Mouse (Mus musculus) ES-E14 (cell line): ENCODE measurements around the gene Zrsr1. TPM values are rescaled to one million over a fixed set of nuclear protein-coding genes. Genes with fewer than 3 reads are reported as not detected.

Experiments
- DNase-seq: peaks from one replicate; pipeline ENCODE4 v3.0.0-alpha.2; 2013; ENCODE audit warnings: low read depth, low spot score
- H3K27ac ChIP-seq: 2 replicates; pipeline ENCODE4 v1.5.1; 2012; ENCODE audit warnings: low read depth, mild to moderate bottlenecking, low read length, moderate library complexity, mixed read lengths; ENCODE audit not compliant: poor library complexity, insufficient read depth, severe bottlenecking
- H3K36me3 ChIP-seq: 2 replicates; pipeline ENCODE4 v1.6.1; 2012; ENCODE audit warnings: mild to moderate bottlenecking, low read length, moderate library complexity, mixed read lengths; ENCODE audit not compliant: control insufficient read depth, poor library complexity, insufficient read depth, severe bottlenecking
- H3K4me1 ChIP-seq, 2 experiments: fragments of 150-350 bp in 1 of 2; sonication (generic) in 1 of 2; 2 replicates each; pipeline ENCODE4 v1.6.1; 2012; ENCODE audit warnings: low read length in 2 of 2, mild to moderate bottlenecking in 1 of 2, mixed read lengths in 1 of 2; ENCODE audit not compliant: control insufficient read depth in 2 of 2, insufficient read depth in 2 of 2, poor library complexity in 1 of 2
- H3K4me3 ChIP-seq, 2 experiments: fragments of 150-350 bp in 1 of 2; sonication (generic) in 1 of 2; 2 replicates each; pipeline ENCODE4 v1.5.1; 2012; ENCODE audit warnings: low read length in 2 of 2, low read depth in 1 of 2, mild to moderate bottlenecking in 1 of 2, mixed read lengths in 1 of 2; ENCODE audit not compliant: insufficient read depth in 1 of 2, poor library complexity in 1 of 2, severe bottlenecking in 1 of 2
- H3K9ac ChIP-seq: 2 replicates; pipeline ENCODE4 v1.6.1; 2012; ENCODE audit warnings: low read depth, mild to moderate bottlenecking, low read length, mixed read lengths; ENCODE audit not compliant: poor library complexity, insufficient read depth, severe bottlenecking
- H3K9me3 ChIP-seq: fragments of 150-350 bp; sonication (generic); 2 replicates; pipeline ENCODE4 v1.6.1; 2012; ENCODE audit warnings: low read depth, mild to moderate bottlenecking, low read length; ENCODE audit not compliant: control insufficient read depth, insufficient read depth
- CHD2 ChIP-seq: IDR thresholded peaks from 2 replicates; pipeline ENCODE4 v1.6.1; 2014; ENCODE audit warnings: mild to moderate bottlenecking, low read depth, low read length, inconsistent platforms
- HCFC1 ChIP-seq: IDR thresholded peaks from 2 replicates; pipeline ENCODE4 v1.6.1; 2012; ENCODE audit warnings: low read length, inconsistent platforms, borderline replicate concordance; ENCODE audit not compliant: insufficient read depth
- MAFK ChIP-seq: IDR thresholded peaks from 2 replicates; pipeline ENCODE4 v1.6.1; 2014; ENCODE audit warnings: mild to moderate bottlenecking, low read depth, low read length, inconsistent platforms; ENCODE audit not compliant: insufficient read depth
- ZC3H11A ChIP-seq: IDR thresholded peaks from 2 replicates; pipeline ENCODE4 v1.6.1; 2012; ENCODE audit warnings: low read depth, mild to moderate bottlenecking, inconsistent platforms, low read length, borderline replicate concordance
- ZNF384 ChIP-seq: IDR thresholded peaks from 2 replicates; pipeline ENCODE4 v1.6.1; 2012; ENCODE audit warnings: low read depth, low read length, inconsistent platforms
- in situ Hi-C, 2 experiments: fragments of 600-800 bp; cut with MboI; formaldehyde crosslinking; loops; one replicate each; pipeline ENCODE4 v1.15.1; 2025; ENCODE audit warnings: low sequenced_read_pairs in 2 of 2, inconsistent platforms in 1 of 2; ENCODE audit not compliant: unreplicated experiment in 2 of 2
- total RNA-seq: library from RNA; depleted of rRNA; stranded (reverse); fragments of 300-350 nt; gene quantifications from 2 replicates; pipeline ENCODE4 v1.2.3, GENCODE M21; 2012

Zrsr1 gene
- total RNA-seq, 1 experiment, result 18.0 TPM

DNA sequence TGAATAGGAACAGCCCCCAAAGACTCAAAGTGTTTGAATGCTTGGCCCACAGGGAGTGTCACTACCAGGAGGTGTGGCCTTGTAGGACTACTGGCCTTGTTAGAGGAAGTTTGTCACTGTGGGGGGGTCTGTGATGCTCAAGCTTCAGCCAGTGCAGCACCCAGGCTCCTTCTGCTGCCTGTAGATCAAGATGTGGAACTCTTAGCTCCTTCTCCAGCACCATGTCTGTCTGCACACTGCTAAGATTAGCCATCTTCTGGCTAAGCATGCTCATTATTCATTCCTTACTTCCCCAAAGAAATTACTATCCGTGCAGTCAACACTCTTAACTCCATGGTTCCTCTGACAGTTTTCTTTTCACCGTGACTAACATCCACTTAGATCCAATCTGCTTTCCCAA, 41.7 kb upstream of the Zrsr1 start:
- Histone ChIP-seq H3K4me3 (no peak overlapping the region), H3K27ac (no peak overlapping the region), H3K36me3 (no peaks in the 10 kb centered on the region), H3K4me1 (peaks cover 0 to 4% of the 10 kb centered on the region in 2 experiments; a peak in 2 of 4 replicates), H3K9ac (no peak overlapping the region), H3K9me3 (no peaks in the 10 kb centered on the region)
- DNase-seq, result no peak
- in situ Hi-C loops, result no loop called here
- no peak for TF ChIP-seq ZNF384
- TF ChIP-seq ZC3H11A, result no peak
- no peak for TF ChIP-seq HCFC1
- TF ChIP-seq MAFK, result no peak
- TF ChIP-seq CHD2, result no peak

GRCm38 (mm10) chr11:22931320-22931905, 40.4 kb upstream of the Zrsr1 start:
- no peaks in the 10 kb centered on the region for H3K36me3 ChIP-seq
- no peak overlapping the region for H3K4me3 ChIP-seq
- no peaks in the 10 kb centered on the region for H3K9me3 ChIP-seq
- in situ Hi-C loops, result no loop called here
- no peak overlapping the region for H3K27ac ChIP-seq
- H3K9ac ChIP-seq, result no peak overlapping the region
- DNase-seq, result no peak
- TF ChIP-seq MAFK, result no peak
- TF ChIP-seq CHD2, result no peak
- no peak for TF ChIP-seq ZC3H11A
- peaks cover 6 to 11% of the 10 kb centered on the region in 2 experiments; a peak in 3 of 4 replicates for H3K4me1 ChIP-seq

- Histone ChIP-seq H3K27ac (no peak overlapping the region), H3K4me3 (no peak overlapping the region), H3K9me3 (no peaks in the 10 kb centered on the region), H3K9ac (no peak overlapping the region), H3K36me3 (no peaks in the 10 kb centered on the region), H3K4me1 (peaks cover 13% of the 10 kb centered on the region in 2 experiments; a peak in 3 of 4 replicates)
- TF ChIP-seq ZNF384, result no peak
- TF ChIP-seq ZC3H11A, result no peak
- no peak for TF ChIP-seq CHD2
- DNase-seq, result no peak
- in situ Hi-C loops, result no loop called here
Measured at GRCm38 (mm10) chr11:22932167-22932566, 39.6 kb upstream of the Zrsr1 start.

DNA sequence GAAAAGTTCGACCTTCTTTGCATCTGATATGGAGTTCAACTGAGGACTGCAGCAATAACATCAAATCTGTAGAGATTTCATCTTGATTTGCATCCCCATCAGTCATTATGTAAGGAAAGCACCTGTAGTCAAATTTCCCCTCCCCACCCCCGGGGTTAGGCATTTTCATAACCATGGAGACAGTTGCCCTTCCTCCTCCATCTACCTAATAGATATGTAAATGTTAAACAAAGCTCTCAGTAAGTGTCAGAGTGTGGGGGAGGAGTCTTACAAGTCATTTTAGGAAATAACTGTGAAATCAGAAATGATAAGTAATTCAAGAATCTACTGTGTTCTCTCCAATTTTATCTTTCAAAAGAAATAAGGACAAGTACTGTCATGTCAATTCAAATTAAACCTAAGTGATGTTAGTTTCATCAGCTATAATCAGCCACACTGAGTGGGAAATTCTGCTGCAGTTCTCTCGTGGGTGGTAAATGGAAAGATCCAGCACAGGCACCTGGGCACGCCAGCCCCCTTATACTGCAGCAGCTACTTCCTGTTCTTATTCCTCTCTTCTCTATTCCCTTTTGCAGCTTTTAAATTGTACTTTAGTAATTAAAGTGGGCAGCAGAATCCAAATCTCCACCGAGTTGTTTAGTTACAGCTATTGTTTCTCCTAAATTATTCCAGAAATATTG, 35.2 kb upstream of the Zrsr1 start:
- no peaks in the 10 kb centered on the region for H3K9me3 ChIP-seq
- in situ Hi-C loops, result no loop called here
- H3K36me3 ChIP-seq, result no peaks in the 10 kb centered on the region
- DNase-seq, result no peak
- H3K9ac ChIP-seq, result no peak overlapping the region
- TF ChIP-seq MAFK, result no peak
- TF ChIP-seq CHD2, result no peak
- TF ChIP-seq HCFC1, result no peak
- H3K27ac ChIP-seq, result no peak overlapping the region
- no peak overlapping the region for H3K4me3 ChIP-seq
- H3K4me1 ChIP-seq, result peaks cover 9 to 13% of the 10 kb centered on the region in 2 experiments; a peak in 3 of 4 replicates

GRCm38 (mm10) chr11:22937716-22938316, 34.0 kb upstream of the Zrsr1 start:
- H3K36me3 ChIP-seq, result no peaks in the 10 kb centered on the region
- no peak overlapping the region for H3K27ac ChIP-seq
- no peak overlapping the region for H3K9ac ChIP-seq
- peaks cover 9 to 13% of the 10 kb centered on the region in 2 experiments; a peak in 3 of 4 replicates for H3K4me1 ChIP-seq
- no peaks in the 10 kb centered on the region for H3K9me3 ChIP-seq
- TF ChIP-seq ZNF384 (no peak), CHD2 (no peak), HCFC1 (no peak), MAFK (no peak), ZC3H11A (no peak)
- in situ Hi-C loops, result no loop called here
- DNase-seq, result no peak
- no peak overlapping the region for H3K4me3 ChIP-seq
